Mouse (Mus musculus) hindbrain, embryonic 12.5 days (tissue): ENCODE results near the gene Sh3bp4. TPM values are rescaled to one million over a fixed set of nuclear protein-coding genes. Genes with fewer than 3 reads are reported as not detected.

Source experiments
- ATAC-seq: fragments of 200-750 bp; cut with Nextera tagmentation; 2 replicates; pipeline ENCODE4 v1.8.0; 2017; ENCODE audit warnings: moderate TSS enrichment; ENCODE audit not compliant: low FRiP score
- H3K27ac ChIP-seq: fragments of 300-500 bp; sonication (generic); 2 replicates; pipeline ENCODE4 v1.5.1; 2016; ENCODE audit warnings: mild to moderate bottlenecking
- H3K27me3 ChIP-seq: fragments of 300-500 bp; sonication (generic); 2 replicates; pipeline ENCODE4 v1.6.1; 2016; ENCODE audit warnings: mild to moderate bottlenecking
- H3K36me3 ChIP-seq: fragments of 300-500 bp; sonication (generic); 2 replicates; pipeline ENCODE4 v1.6.1; 2016; ENCODE audit warnings: mild to moderate bottlenecking
- H3K4me1 ChIP-seq: fragments of 300-500 bp; sonication (generic); 2 replicates; pipeline ENCODE4 v1.6.1; 2016
- H3K4me2 ChIP-seq: fragments of 300-500 bp; sonication (generic); replicated peaks from 2 replicates; pipeline ENCODE4 v1.6.1; 2016; ENCODE audit warnings: mild to moderate bottlenecking
- H3K4me3 ChIP-seq: fragments of 300-500 bp; sonication (generic); 2 replicates; pipeline ENCODE4 v1.5.1; 2016; ENCODE audit warnings: mild to moderate bottlenecking
- H3K9ac ChIP-seq: fragments of 300-500 bp; sonication (generic); 2 replicates; pipeline ENCODE4 v1.6.1; 2016; ENCODE audit warnings: mild to moderate bottlenecking, moderate library complexity
- H3K9me3 ChIP-seq: fragments of 300-500 bp; sonication (generic); replicated peaks from 2 replicates; pipeline ENCODE4 v1.6.1; 2016; ENCODE audit warnings: mild to moderate bottlenecking
- WGBS: fragments of 180-500 bp; shearing (Covaris S2); methylation state at CpG from one replicate; pipeline ENCODE4 v1.1.7; 2016; 5-methylcytosine and 5-hydroxymethylcytosine counted together
- polyA plus RNA-seq: library from polyadenylated mRNA; unstranded; fragments of >200 nt; fragmentation: Nextera tagmentation; extraction: Ambion mirVana; gene quantifications from 2 replicates; pipeline ENCODE4 v1.2.1, GENCODE M21; 2016

The Sh3bp4 gene
- polyA plus RNA-seq, 1 experiment from 2014 or later: 28.0 TPM

DNA sequence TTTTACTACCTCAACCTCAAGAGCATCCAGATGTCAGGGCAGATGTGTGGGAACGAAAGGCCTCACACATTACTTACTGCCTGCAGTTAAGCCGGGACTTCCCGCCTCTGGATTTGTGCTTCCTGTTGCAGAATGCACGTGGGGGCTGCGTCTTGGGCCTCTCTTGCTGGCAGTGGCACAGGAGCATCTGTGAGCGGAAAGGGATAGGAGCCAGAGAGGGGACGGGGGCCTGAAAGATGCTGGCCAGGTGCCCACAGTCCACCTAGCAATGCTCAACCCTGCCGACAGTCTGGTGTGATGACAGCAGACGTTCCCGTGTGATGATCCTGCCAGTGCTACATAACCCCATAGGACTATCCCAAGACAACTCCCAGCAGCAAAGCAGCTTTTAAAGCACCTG, 17.9 kb downstream of the Sh3bp4 start:
- Histone ChIP-seq H3K9me3 (no peaks in the 10 kb centered on the region), H3K4me2 (no peak overlapping the region), H3K36me3 (no peaks in the 10 kb centered on the region), H3K4me3 (no peak overlapping the region), H3K4me1 (peaks cover 60% of the 10 kb centered on the region), H3K27ac (no peak overlapping the region), H3K9ac (no peak overlapping the region), H3K27me3 (no peaks in the 10 kb centered on the region)
- WGBS: 64% methylated on average over 10 of the region's 10 CpGs
- ATAC-seq: no peak

DNA sequence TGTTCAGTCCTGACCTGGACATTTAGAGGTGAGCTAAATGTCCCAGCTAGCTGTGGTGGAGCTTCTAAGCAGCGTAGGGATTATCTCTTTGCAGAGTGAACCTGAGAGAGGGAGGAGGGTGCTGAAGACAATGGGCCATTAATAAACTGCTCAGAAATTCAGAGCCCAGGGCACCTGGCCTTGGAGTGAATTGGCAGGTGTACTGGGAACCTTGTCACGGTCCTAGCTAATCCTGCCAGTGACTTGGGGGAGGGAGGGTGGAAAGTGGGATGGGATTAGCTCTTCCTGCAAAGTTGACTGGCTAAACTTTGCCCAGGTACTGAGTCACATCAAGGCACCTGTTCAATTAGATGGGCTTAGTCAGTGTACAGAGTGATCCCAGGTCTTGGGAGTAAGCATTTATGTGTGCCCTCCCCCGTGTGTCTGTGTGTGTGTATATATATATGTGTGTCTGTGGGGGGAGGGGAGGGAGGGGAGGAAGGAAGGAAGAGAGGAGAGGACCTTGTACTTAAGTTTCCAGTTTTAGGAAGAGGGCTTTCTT, 18.6 kb downstream of the Sh3bp4 start:
- no peak overlapping the region for H3K27ac ChIP-seq
- no peaks in the 10 kb centered on the region for H3K36me3 ChIP-seq
- no peaks in the 10 kb centered on the region for H3K27me3 ChIP-seq
- ATAC-seq: no peak
- 64% methylated on average over 3 of the region's 3 CpGs for WGBS
- no peak overlapping the region for H3K4me3 ChIP-seq
- H3K9ac ChIP-seq: no peak overlapping the region
- peaks cover 63% of the 10 kb centered on the region for H3K4me1 ChIP-seq
- no peaks in the 10 kb centered on the region for H3K9me3 ChIP-seq
- H3K4me2 ChIP-seq: no peak overlapping the region

DNA sequence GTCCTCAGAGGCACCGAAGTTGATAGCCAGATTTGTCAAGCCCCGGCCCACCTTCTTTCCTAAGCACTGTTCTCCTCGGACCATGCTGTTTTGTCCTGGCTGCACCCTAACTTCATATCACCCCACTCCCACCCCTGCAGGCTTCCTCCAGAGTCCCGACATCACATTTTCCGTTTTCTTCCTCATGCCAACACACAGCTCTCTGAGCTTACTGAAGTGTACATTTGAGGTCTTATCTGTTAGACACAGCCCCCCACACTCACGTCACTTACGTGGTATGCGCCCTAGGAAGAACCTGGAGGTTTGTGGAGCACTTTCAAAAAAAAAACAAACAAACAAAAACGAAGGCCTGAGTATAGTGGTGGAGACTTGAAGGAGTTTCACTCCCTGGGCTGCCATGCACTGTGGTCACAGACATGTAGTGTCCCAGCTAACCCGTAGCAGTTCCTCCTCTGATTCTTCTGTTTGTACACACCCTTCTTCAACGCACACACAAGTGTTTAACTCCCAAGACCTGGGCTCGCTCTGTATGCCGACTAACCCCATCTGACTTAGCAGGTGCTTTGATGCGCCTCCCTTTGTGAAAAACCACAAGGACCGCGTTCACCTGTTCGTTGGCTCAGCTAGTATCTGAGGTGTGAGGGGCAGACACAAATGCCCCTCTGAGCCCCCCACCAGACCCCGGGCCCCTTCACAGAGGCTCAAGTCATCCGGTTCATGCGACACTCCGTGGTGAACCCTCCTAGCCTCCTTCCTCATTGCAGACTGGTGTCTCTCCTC, 19.8 kb downstream of the Sh3bp4 start:
- H3K27me3 ChIP-seq: no peaks in the 10 kb centered on the region
- peaks cover 75% of the 10 kb centered on the region for H3K4me1 ChIP-seq
- no peaks in the 10 kb centered on the region for H3K9me3 ChIP-seq
- no peak overlapping the region for H3K4me2 ChIP-seq
- no peak overlapping the region for H3K4me3 ChIP-seq
- no peak for ATAC-seq
- H3K27ac ChIP-seq: 0 out of 2 replicates have a peak overlapping the region, but pooled peaks have one; percentile 0
- H3K36me3 ChIP-seq: no peaks in the 10 kb centered on the region
- WGBS: 81% methylated on average over 21 of the region's 21 CpGs
- no peak overlapping the region for H3K9ac ChIP-seq

DNA sequence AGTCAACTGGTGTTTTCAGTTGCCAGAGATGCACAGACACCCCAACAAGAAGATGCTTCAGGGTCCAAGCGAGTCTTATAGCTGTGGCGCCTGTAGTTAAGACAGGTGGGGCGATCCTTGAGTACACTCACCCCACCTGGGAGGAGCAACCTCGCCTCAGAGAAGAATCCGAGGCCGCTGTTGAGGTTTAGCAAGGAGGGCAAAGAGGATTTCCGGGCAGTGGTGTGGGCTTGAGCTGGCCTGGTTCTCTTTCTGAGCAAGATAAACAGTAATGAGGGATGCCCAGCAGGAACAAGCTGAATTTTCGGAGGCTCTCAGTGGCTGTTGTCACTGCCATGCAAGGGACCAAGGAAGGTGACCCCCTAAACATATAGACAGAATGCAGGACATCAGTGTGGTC, 20.5 kb downstream of the Sh3bp4 start:
- no peak overlapping the region for H3K27ac ChIP-seq
- H3K36me3 ChIP-seq: no peaks in the 10 kb centered on the region
- H3K27me3 ChIP-seq: no peaks in the 10 kb centered on the region
- H3K4me1 ChIP-seq: peaks cover 80% of the 10 kb centered on the region
- no peaks in the 10 kb centered on the region for H3K9me3 ChIP-seq
- no peak for ATAC-seq
- WGBS: 79% methylated on average over 8 of the region's 8 CpGs
- H3K9ac ChIP-seq: no peak overlapping the region
- H3K4me2 ChIP-seq: no peak overlapping the region
- H3K4me3 ChIP-seq: no peak overlapping the region

DNA sequence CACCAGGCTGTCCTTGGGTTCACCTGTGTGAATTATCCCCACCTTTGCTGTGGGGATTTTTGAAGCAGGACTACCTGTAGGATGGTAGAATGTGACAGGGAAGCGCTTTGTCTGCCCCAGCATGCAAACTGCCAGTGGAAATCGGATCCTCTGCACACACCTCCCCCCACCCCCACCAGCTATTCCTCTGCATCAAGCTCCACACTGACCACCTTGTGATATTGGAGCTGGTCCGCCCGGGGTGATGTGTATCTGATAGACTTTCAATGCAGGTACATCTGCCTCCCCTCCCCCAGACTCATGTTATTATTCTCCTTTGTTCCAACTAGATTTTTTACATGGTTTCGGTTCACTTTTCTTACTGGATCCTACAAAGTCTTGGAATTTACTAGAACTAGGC, 21.8 kb downstream of the Sh3bp4 start:
- Histone ChIP-seq H3K4me3 (no peak overlapping the region), H3K27ac (peak overlapping the region; percentile 58; the same call in 1 of the 2 replicates), H3K9ac (no peak overlapping the region), H3K9me3 (no peaks in the 10 kb centered on the region), H3K27me3 (no peaks in the 10 kb centered on the region), H3K36me3 (no peaks in the 10 kb centered on the region), H3K4me2 (peak overlapping the region; percentile 33), H3K4me1 (peaks cover 77% of the 10 kb centered on the region)
- ATAC-seq: no peak
- WGBS: 25% methylated on average over 5 of the region's 5 CpGs

DNA sequence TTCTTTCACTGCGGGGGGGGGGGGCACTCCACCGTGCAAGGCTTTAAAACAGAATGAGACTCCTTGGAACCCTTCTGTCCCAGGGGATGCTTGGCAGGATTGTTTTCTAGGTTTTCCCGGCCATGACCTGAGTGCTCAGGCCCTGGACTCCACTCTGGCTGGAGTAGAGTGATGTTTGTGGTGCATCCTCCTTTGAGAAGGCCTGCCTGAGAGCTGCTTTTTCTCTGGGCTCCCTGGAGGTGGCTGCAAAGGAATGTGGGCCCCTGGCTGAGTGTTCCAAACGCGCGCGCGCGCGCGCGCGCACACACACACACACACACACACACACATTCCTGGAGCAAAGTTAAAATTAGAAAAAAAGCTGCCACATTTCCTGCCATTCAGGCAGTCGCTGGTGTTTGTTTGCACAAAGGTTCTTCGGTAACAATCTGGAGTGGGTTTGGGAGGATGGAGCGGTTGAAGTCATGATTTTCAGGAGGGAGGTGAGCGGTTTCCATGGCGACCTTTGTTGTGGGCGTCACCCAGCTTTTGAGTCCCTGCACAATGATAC, 22.3 kb downstream of the Sh3bp4 start:
- Histone ChIP-seq H3K27me3 (no peaks in the 10 kb centered on the region), H3K9me3 (no peaks in the 10 kb centered on the region), H3K36me3 (no peaks in the 10 kb centered on the region), H3K4me2 (peak overlapping the region; percentile 33), H3K4me3 (no peak overlapping the region), H3K27ac (peak overlapping the region; percentile 58; the same call in 1 of the 2 replicates), H3K4me1 (peaks cover 72% of the 10 kb centered on the region), H3K9ac (no peak overlapping the region)
- WGBS: 3% methylated on average over 19 of the region's 19 CpGs
- no peak; the same call in 1 of the 2 replicates for ATAC-seq

DNA sequence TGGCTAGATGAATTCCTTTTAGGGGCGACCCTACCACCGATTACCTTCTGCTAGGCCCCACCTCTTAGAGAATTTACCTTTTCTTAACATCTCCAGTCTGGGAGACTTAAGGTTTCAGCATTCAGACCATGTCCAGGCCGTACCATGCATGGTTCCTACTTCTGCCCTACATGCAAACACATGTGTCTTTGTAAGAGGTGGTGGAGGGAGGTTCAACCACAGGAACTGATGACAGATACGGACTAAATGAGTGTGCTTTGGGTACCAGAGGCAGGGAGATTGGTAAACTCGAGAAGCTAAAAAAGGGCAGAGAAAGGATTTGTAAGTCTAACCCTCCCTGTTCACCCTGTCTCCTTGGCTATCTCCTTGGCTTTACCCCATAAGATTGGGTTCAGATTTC, 23.5 kb downstream of the Sh3bp4 start:
- Histone ChIP-seq H3K4me2 (no peak overlapping the region), H3K4me3 (no peak overlapping the region), H3K27me3 (no peaks in the 10 kb centered on the region), H3K9ac (no peak overlapping the region), H3K27ac (no peak overlapping the region), H3K36me3 (no peaks in the 10 kb centered on the region), H3K4me1 (peaks cover 62% of the 10 kb centered on the region), H3K9me3 (no peaks in the 10 kb centered on the region)
- no peak for ATAC-seq
- 70% methylated on average over 5 of the region's 5 CpGs for WGBS

DNA sequence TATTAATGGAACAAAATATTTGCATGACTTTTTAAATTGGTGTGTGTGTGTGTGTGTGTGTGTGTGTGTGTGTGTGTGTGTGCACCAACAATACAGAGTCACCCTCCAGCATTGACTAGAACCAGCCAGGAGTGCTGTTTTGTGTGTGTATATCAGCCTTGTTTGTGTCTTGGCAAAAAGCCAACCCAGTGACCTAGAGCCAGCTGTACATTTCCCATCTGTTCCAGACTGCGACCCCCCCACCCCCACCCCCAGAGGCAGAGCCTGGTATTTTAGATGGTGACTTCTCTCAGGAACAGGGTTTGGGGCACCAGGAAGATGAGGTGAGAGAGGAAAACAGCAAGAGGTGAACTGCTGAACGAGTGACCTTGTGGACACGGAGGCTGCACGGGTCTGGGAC, 24.2 kb downstream of the Sh3bp4 start:
- H3K4me1 ChIP-seq: peaks cover 60% of the 10 kb centered on the region
- WGBS: 58% methylated on average over 4 of the region's 4 CpGs
- ATAC-seq: no peak; the same call in 1 of the 2 replicates

DNA sequence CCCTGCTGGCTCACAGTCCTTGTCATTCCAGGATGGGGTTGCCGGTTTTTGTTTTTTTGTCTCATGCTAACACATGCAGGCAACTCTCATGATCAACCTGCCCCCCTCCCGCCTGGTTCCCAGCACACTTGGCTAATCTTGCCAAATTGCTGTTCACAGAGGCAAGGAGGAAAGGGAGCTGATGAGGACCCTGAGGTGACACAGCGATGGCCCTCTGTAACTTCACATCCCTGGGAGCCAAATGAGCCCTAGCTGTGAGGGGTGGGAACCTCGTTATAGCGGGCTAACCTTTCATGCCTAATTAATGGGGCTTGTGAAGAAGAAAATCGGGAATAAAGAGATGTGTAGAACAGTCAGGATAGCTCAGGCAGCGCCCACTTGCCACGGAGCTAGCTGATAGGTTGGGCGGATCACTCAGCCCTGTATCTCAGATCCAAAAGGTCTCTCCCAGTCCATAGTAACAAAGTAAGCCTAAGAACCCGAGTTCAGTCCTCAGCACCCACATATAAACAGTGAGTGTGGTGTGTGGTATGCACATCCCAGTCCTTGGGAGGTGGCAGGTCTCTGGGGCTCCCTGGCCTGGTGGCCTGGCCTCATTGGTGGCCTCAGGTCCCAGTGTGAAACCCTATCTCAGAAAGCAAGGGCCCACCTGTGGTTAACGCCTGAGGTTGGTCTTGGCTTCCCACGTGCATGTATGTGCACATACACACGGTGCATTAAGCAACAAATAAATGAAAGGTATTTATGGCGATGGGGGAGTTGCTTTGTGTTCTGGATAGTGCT, 25.6 kb downstream of the Sh3bp4 start:
- H3K4me1 ChIP-seq: peaks cover 52% of the 10 kb centered on the region

More for the DNA sequence above, 24.2 kb downstream of the Sh3bp4 start:
- Histone ChIP-seq H3K36me3 (no peaks in the 10 kb centered on the region), H3K27ac (no peak overlapping the region), H3K4me3 (no peak overlapping the region), H3K27me3 (no peaks in the 10 kb centered on the region), H3K9me3 (no peaks in the 10 kb centered on the region), H3K9ac (no peak overlapping the region), H3K4me2 (no peak overlapping the region)

DNA sequence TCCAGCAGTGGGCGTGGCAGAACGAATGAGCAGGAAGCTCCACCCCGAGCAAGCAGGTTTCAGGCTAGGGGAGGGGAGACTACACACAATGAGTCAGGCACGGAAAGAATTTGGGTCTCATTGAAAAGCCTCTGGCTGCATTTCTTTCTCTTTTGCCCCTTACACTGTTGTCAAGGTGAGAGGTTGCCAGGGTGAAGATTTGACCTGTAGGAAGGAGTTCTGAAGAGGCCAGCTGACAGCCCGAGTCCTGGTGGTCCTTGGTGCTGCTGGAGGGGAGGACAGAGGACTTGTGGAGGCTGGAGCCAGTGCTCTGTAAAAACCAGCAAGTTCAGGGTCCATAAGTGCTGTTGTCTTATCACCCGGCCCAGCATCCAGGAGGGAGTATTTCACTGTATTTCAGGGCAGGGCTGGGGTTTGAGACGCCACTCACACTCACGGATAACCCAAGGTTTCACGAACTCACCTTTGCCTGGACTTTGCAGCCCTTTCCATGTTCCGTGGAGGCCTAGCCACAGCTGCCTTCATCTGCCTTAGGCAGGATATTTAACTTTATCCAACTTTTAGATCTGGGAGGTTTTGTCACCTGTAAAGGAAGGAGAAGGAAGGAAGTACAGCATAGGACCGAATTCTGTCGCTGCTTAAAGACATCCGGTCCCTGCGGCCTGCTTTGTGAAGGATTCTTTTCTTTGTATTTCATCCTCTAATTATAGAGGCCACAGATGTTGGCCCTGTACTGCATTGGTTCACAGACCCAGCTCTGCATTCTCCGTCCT, 32.2 kb downstream of the Sh3bp4 start:
- WGBS: 35% methylated on average over 15 of the region's 15 CpGs
- Histone ChIP-seq H3K4me1 (peaks cover 46% of the 10 kb centered on the region), H3K9ac (no peak overlapping the region), H3K36me3 (no peaks in the 10 kb centered on the region), H3K4me2 (no peak overlapping the region), H3K4me3 (no peak overlapping the region), H3K9me3 (no peaks in the 10 kb centered on the region), H3K27ac (peak overlapping the region; percentile 55), H3K27me3 (no peaks in the 10 kb centered on the region)
- ATAC-seq: no peak

More for the DNA sequence above, 25.6 kb downstream of the Sh3bp4 start:
- WGBS: 17% methylated on average over 14 of the region's 14 CpGs
- Histone ChIP-seq H3K9ac (no peak overlapping the region), H3K9me3 (no peaks in the 10 kb centered on the region), H3K27ac (no peak overlapping the region), H3K36me3 (no peaks in the 10 kb centered on the region), H3K4me3 (no peak overlapping the region), H3K27me3 (no peaks in the 10 kb centered on the region), H3K4me2 (no peak overlapping the region)
- peak; percentile 35; the same call in 1 of the 2 replicates for ATAC-seq

DNA sequence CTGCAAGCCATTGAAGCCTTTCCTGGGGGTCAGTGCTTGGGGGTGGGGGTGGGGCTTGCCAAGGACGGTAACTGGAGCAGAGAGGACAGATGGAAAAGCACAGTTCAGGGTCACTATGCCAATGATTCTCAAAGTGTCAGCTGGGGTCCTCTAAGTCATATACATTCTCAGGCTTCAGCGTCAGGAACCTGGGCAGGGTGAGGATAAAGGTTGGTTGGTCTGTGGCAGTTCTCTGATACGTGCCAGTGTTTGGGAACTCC, 32.7 kb downstream of the Sh3bp4 start:
- Histone ChIP-seq H3K4me2 (no peak overlapping the region), H3K9ac (no peak overlapping the region), H3K9me3 (no peaks in the 10 kb centered on the region), H3K36me3 (no peaks in the 10 kb centered on the region), H3K4me3 (no peak overlapping the region), H3K4me1 (peaks cover 51% of the 10 kb centered on the region), H3K27ac (no peak overlapping the region), H3K27me3 (no peaks in the 10 kb centered on the region)
- no peak for ATAC-seq
- 27% methylated on average over 3 of the region's 3 CpGs for WGBS

DNA sequence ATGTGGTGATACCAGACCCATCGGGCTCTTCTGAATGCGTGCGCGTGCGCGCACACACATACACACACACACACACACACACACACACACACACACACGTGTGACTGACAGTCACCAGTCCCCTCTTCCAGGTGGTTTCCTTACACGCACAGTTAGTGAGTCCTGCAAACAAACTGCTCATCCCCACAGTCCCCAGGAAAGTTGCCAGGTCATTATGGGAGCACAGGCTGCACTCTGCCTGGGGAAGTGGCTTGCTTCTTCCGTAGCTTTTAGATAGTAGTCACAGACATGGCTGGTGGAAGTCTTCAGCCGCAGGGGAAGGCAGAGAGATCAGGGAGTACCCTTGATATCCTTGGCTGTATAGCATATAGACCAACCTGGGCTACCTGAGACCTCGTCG, 33.3 kb downstream of the Sh3bp4 start:
- ATAC-seq: no peak
- WGBS: 80% methylated on average over 12 of the region's 12 CpGs
- no peak overlapping the region for H3K9ac ChIP-seq
- H3K27ac ChIP-seq: no peak overlapping the region; the same call in 1 of the 2 replicates
- H3K9me3 ChIP-seq: no peaks in the 10 kb centered on the region
- H3K4me3 ChIP-seq: no peak overlapping the region
- H3K27me3 ChIP-seq: no peaks in the 10 kb centered on the region
- H3K36me3 ChIP-seq: no peaks in the 10 kb centered on the region
- peaks cover 57% of the 10 kb centered on the region for H3K4me1 ChIP-seq
- no peak overlapping the region for H3K4me2 ChIP-seq
